Mouse (Mus musculus) embryonic facial prominence, embryonic 15.5 days (tissue): ENCODE measurements around the gene Fbxo17. TPM values are rescaled to one million over a fixed set of nuclear protein-coding genes. Genes with fewer than 3 reads are reported as not detected.
"Not testable (repeated sequence)": the region's sequence is repeated elsewhere in the genome, so short reads cannot be mapped to it uniquely, and the experiment has no call there.

Experiments used
- ATAC-seq: fragments of 200-750 bp; cut with Nextera tagmentation; 2 replicates; pipeline ENCODE4 v1.8.0; 2017; ENCODE audit warnings: low read depth, moderate TSS enrichment; ENCODE audit not compliant: insufficient number of reproducible peaks, low FRiP score, low TSS enrichment
- H3K27ac ChIP-seq: fragments of 300-500 bp; sonication (generic); replicated peaks from 2 replicates; pipeline ENCODE4 v1.5.1; 2015; ENCODE audit warnings: mild to moderate bottlenecking, inconsistent platforms
- H3K27me3 ChIP-seq: fragments of 300-500 bp; sonication (generic); 2 replicates; pipeline ENCODE4 v1.6.1; 2015; ENCODE audit warnings: inconsistent platforms
- H3K36me3 ChIP-seq: fragments of 300-500 bp; sonication (generic); 2 replicates; pipeline ENCODE4 v1.6.1; 2015; ENCODE audit warnings: mild to moderate bottlenecking, inconsistent platforms
- H3K4me1 ChIP-seq: fragments of 300-500 bp; sonication (generic); 2 replicates; pipeline ENCODE4 v1.6.1; 2015; ENCODE audit warnings: inconsistent platforms
- H3K4me2 ChIP-seq: fragments of 300-500 bp; sonication (generic); replicated peaks from 2 replicates; pipeline ENCODE4 v1.6.1; 2015; ENCODE audit warnings: mild to moderate bottlenecking, inconsistent platforms
- H3K4me3 ChIP-seq: fragments of 300-500 bp; sonication (generic); replicated peaks from 2 replicates; pipeline ENCODE4 v1.5.1; 2015; ENCODE audit warnings: mild to moderate bottlenecking, inconsistent platforms
- H3K9ac ChIP-seq: fragments of 300-500 bp; sonication (generic); 2 replicates; pipeline ENCODE4 v1.6.1; 2015; ENCODE audit warnings: inconsistent platforms
- H3K9me3 ChIP-seq: fragments of 300-500 bp; sonication (generic); replicated peaks from 2 replicates; pipeline ENCODE4 v1.6.1; 2016; ENCODE audit warnings: inconsistent platforms
- WGBS: fragments of 180-500 bp; shearing (Covaris S2); methylation state at CpG from one replicate; pipeline ENCODE4 v1.1.7; 2015; 5-methylcytosine and 5-hydroxymethylcytosine counted together
- polyA plus RNA-seq: library from polyadenylated mRNA; unstranded; fragments of >200 nt; fragmentation: Nextera tagmentation; extraction: Ambion mirVana; gene quantifications from 2 replicates; pipeline ENCODE4 v1.2.1, GENCODE M21; 2015

Gene Fbxo17
- polyA plus RNA-seq, result 29.1 and 32.3 TPM in 2 replicates

- Histone ChIP-seq H3K36me3 (no peaks in the 10 kb centered on the region), H3K27me3 (no peaks in the 10 kb centered on the region), H3K4me1 (peaks cover 19% of the 10 kb centered on the region), H3K4me3 (peak within 1 kb of the TSS; percentile 55), H3K9ac (peak within 1 kb of the TSS; percentile 51), H3K9me3 (no peaks in the 10 kb centered on the region), H3K27ac (peak within 1 kb of the TSS; percentile 87), H3K4me2 (peak within 1 kb of the TSS; percentile 72)
- 2% methylated on average over 36 of the region's 36 CpGs for WGBS
- peak; percentile 79 for ATAC-seq
These were observed at the start of gene Fbxo17 for GRCm38 (mm10) chr7:28716590-28717281. Gene Fbxo17 (plus strand): TSS chr7:28716804.

- no peaks in the 10 kb centered on the region for H3K36me3 ChIP-seq
- WGBS, result 26% methylated on average over 4 of the region's 4 CpGs
- H3K4me3 ChIP-seq, result no peak overlapping the region
- no peak overlapping the region for H3K4me2 ChIP-seq
- H3K9ac ChIP-seq, result no peak overlapping the region
- H3K27ac ChIP-seq, result no peak overlapping the region
- H3K27me3 ChIP-seq, result no peaks in the 10 kb centered on the region
- no peak for ATAC-seq
- no peaks in the 10 kb centered on the region for H3K9me3 ChIP-seq
- H3K4me1 ChIP-seq, result peaks cover 2% of the 10 kb centered on the region
These were observed 45.4 kb upstream of the Fbxo17 start for GRCm38 (mm10) chr7:28671172-28671571.

- Histone ChIP-seq H3K4me1 (no peaks in the 10 kb centered on the region), H3K4me2 (no peak overlapping the region), H3K4me3 (no peak overlapping the region), H3K9ac (no peak overlapping the region), H3K27ac (no peak overlapping the region), H3K9me3 (no peaks in the 10 kb centered on the region), H3K36me3 (no peaks in the 10 kb centered on the region), H3K27me3 (no peaks in the 10 kb centered on the region)
- WGBS, result 85% methylated on average over 5 of the region's 5 CpGs
- ATAC-seq, result no peak
These were observed 44.3 kb upstream of the Fbxo17 start for GRCm38 (mm10) chr7:28672276-28672675.

- H3K36me3 ChIP-seq, H3K27ac ChIP-seq, H3K4me1 ChIP-seq, H3K9me3 ChIP-seq, H3K4me3 ChIP-seq, H3K9ac ChIP-seq, H3K4me2 ChIP-seq, ATAC-seq, H3K27me3 ChIP-seq: not testable (repeated sequence)
- 77% methylated on average over 5 of the region's 5 CpGs for WGBS
These were observed 43.8 kb upstream of the Fbxo17 start for GRCm38 (mm10) chr7:28672786-28673185.

- Histone ChIP-seq H3K27ac (no peak overlapping the region), H3K9me3 (no peaks in the 10 kb centered on the region), H3K27me3 (no peaks in the 10 kb centered on the region), H3K36me3 (no peaks in the 10 kb centered on the region), H3K9ac (no peak overlapping the region), H3K4me1 (no peaks in the 10 kb centered on the region), H3K4me3 (no peak overlapping the region), H3K4me2 (no peak overlapping the region)
- WGBS, result 75% methylated on average over 9 of the region's 9 CpGs
- no peak for ATAC-seq
These were observed 41.6 kb upstream of the Fbxo17 start for GRCm38 (mm10) chr7:28674994-28675393.

- Histone ChIP-seq H3K27ac (no peak overlapping the region), H3K4me1 (no peaks in the 10 kb centered on the region), H3K27me3 (no peaks in the 10 kb centered on the region), H3K36me3 (no peaks in the 10 kb centered on the region), H3K4me2 (no peak overlapping the region), H3K9me3 (no peaks in the 10 kb centered on the region), H3K9ac (no peak overlapping the region), H3K4me3 (no peak overlapping the region)
- no peak for ATAC-seq
- WGBS, result 42% methylated on average over 11 of the region's 11 CpGs
These were observed 40.9 kb upstream of the Fbxo17 start for GRCm38 (mm10) chr7:28675746-28676145.

GRCm38 (mm10) chr7:28676811-28677541 is 39.6 kb upstream of the Fbxo17 start:
- no peak overlapping the region for H3K9ac ChIP-seq
- H3K4me1 ChIP-seq, result no peaks in the 10 kb centered on the region
- WGBS, result 72% methylated on average over 13 of the region's 13 CpGs
- H3K9me3 ChIP-seq, result no peaks in the 10 kb centered on the region
- H3K27me3 ChIP-seq, result no peaks in the 10 kb centered on the region
- H3K4me2 ChIP-seq, result no peak overlapping the region
- no peak for ATAC-seq
- H3K27ac ChIP-seq, result no peak overlapping the region
- no peak overlapping the region for H3K4me3 ChIP-seq
- no peaks in the 10 kb centered on the region for H3K36me3 ChIP-seq

GRCm38 (mm10) chr7:28677624-28678023 is 39.0 kb upstream of the Fbxo17 start:
- Histone ChIP-seq H3K4me2 (no peak overlapping the region), H3K36me3 (no peaks in the 10 kb centered on the region), H3K4me3 (no peak overlapping the region), H3K9me3 (no peaks in the 10 kb centered on the region), H3K9ac (no peak overlapping the region), H3K4me1 (no peaks in the 10 kb centered on the region), H3K27ac (no peak overlapping the region), H3K27me3 (no peaks in the 10 kb centered on the region)
- WGBS, result 86% methylated on average over 8 of the region's 8 CpGs
- ATAC-seq, result no peak

GRCm38 (mm10) chr7:28691075-28691474 is 25.5 kb upstream of the Fbxo17 start:
- H3K9me3 ChIP-seq, result no peaks in the 10 kb centered on the region
- H3K27me3 ChIP-seq, result no peaks in the 10 kb centered on the region
- no peak for ATAC-seq
- no peak overlapping the region for H3K4me2 ChIP-seq
- H3K4me3 ChIP-seq, result no peak overlapping the region
- no peak overlapping the region for H3K27ac ChIP-seq
- peaks cover 19% of the 10 kb centered on the region for H3K4me1 ChIP-seq
- no peak overlapping the region for H3K9ac ChIP-seq
- WGBS, result 51% methylated on average over 7 of the region's 7 CpGs
- H3K36me3 ChIP-seq, result no peaks in the 10 kb centered on the region

GRCm38 (mm10) chr7:28692545-28693320 is 23.9 kb upstream of the Fbxo17 start, which contains the start of gene Fbxo27:
Gene Fbxo27 (plus strand): TSS chr7:28692849.
- peak within 1 kb of the TSS; percentile 42 for H3K9ac ChIP-seq
- H3K36me3 ChIP-seq, result no peaks in the 10 kb centered on the region
- H3K4me2 ChIP-seq, result peak within 1 kb of the TSS; percentile 92
- peak within 1 kb of the TSS; percentile 56 for H3K4me3 ChIP-seq
- whole genome bisulfite sequencing, result 30% methylated on average over 30 of the region's 30 CpGs
- no peaks in the 10 kb centered on the region for H3K27me3 ChIP-seq
- no peak within 1 kb of the TSS for H3K27ac ChIP-seq
- ATAC-seq, result peak; percentile 32; the same call in 1 of the 2 replicates
- H3K4me1 ChIP-seq, result peaks cover 19% of the 10 kb centered on the region
- no peaks in the 10 kb centered on the region for H3K9me3 ChIP-seq

GRCm38 (mm10) chr7:28693321-28693966 is 23.2 kb upstream of the Fbxo17 start:
- H3K9me3 ChIP-seq, result no peaks in the 10 kb centered on the region
- ATAC-seq, result peak; percentile 80
- H3K27me3 ChIP-seq, result no peaks in the 10 kb centered on the region
- H3K4me3 ChIP-seq, result peak overlapping the region; percentile 56
- under 1% methylated on average over 38 of the region's 38 CpGs for WGBS
- H3K4me1 ChIP-seq, result peaks cover 19% of the 10 kb centered on the region
- peak overlapping the region; percentile 92 for H3K4me2 ChIP-seq
- H3K9ac ChIP-seq, result peak overlapping the region; percentile 42
- H3K27ac ChIP-seq, result no peak overlapping the region
- H3K36me3 ChIP-seq, result no peaks in the 10 kb centered on the region
